Mouse (Mus musculus): ENCODE measurements at regions not wholly inside any gene's neighbourhood (a gene's known extent, or its start where the extent isn't known, plus 50 kb on each side); places are given as distances from the start of the nearest gene placed in this dataset.

GRCm38 (mm10) chr4:9935949-9936348 is 938.3 kb upstream of the 2610301B20Rik start:
- DNase-seq = no peak

DNA sequence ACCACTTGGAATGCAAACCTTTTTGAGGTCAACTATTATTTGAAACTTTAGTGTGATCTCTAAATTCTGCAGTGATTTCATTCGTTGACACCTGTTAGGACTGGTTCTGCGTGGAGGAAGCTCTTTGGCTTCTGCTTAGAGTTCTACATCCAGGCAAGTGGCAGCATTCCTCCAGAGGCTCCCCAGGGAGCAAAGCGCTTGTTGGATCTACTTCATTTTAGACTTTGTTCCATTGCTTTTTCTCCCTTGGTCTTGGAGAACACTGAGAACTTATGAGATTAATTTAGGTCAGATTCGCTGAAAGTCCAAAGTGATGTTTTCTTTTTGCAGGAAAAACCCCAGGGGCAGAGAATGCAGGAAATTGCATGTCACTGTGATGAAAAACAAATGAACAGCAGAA is 922.9 kb upstream of the 2610301B20Rik start:
- DNase-seq = no peak

- no peak for DNase-seq
Measured at GRCm38 (mm10) chr4:9974631-9975030, 899.7 kb upstream of the 2610301B20Rik start.

GRCm38 (mm10) chr4:9981354-9982040 is 892.8 kb upstream of the 2610301B20Rik start:
- no peak for DNase-seq

- no peak for DNase-seq
Measured at GRCm38 (mm10) chr4:9982786-9983525, 891.3 kb upstream of the 2610301B20Rik start.

DNA sequence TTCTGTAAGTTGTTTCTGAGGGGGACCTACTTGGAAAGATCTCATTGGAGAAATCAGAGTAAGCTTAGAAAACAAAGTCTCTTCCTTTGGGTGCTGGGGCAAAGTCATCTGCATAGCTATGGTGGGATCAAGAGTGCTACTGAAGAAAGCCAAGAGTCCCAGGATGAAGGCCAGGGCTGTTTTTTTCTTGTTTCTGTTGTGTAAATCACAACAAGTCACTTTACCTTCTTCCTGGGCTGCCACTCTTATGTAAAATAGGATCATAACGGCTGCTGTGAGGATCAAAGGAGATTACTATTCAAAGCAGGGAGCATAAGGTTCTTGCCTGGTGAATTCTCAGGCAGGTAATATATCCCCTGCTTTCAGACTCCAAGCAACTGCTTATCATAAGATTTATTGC is 880.4 kb upstream of the 2610301B20Rik start:
- no peak for DNase-seq

GRCm38 (mm10) chr4:9994466-9994865 is 879.8 kb upstream of the 2610301B20Rik start:
- no peak for DNase-seq

DNA sequence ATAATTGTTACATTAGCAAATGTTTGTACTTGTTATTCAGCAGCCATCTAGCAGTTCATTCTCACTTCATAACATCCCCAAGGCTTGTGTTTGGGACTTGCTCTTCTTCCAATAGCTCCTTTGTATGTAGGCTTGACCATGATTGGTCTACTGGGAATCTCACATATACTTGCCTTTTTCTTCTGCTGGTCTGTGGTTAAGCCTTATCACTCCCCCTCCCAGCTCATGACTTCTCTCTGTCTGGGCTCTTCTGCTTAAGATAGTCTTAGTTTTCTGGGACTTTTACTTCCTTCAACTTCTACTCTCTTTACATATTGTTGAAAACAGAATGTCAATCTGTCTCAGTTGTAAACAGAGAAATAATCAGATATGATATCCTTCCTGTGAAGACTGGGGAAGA is 844.0 kb upstream of the 2610301B20Rik start:
- no peak for DNase-seq

GRCm38 (mm10) chr4:10031764-10032163 is 842.5 kb upstream of the 2610301B20Rik start:
- no peak for DNase-seq

DNA sequence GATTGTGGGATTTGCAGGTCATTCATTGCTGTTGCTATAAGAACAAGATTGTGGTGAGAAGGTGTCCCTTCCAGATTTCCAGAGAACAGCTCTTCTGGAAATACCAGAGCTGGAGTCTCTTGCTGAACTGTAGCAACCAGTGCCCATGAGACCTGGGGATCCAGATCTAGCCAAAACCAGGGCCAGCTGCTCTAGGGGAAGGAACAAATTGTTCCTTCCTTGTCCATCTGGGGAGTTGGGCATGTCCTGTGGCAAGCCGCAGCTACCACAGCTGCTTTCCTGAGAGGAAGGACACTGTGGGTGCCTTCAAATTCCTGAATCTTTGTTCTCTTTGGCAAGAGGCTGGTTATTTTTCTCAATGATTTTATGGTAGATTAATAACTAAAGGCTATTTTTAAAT is 839.0 kb upstream of the 2610301B20Rik start:
- DNase-seq = no peak

DNA sequence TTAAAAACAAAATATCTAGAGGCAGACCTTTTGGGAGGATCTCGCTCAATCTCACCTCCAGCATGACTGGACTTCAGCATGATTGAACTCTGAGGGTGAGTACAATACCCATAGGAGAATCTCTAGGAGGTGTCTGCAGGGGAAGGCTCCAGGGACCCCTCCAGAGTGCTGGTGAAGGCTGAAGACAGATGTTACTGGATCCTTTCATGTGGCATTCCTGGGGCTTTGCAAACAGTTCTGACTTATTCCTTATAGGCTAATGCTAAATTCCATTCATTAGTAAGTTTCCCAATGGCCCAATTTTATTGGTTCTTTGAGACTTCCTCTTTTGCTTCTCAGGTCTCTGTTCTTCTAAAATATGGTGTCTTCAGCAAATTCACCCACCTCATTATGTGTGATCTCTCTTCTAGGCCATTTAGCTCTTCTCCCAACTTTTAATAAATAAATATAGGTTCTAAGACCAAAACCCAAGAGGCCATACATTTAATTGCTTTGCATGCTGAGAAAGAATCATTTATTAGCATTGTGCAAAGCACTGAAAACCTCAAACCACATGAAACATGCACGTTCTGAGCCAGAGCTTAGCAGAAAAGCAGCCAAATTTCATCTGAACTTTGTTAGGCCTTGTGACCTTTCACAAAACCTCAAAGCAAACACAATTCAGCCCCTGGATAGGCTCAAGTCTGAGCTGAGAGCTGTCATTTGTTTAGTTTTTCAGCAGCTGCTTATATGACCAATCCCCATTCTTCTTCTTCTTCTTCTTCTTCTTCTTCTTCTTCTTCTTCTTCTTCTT is 832.8 kb upstream of the 2610301B20Rik start:
- DNase-seq = no peak

DNA sequence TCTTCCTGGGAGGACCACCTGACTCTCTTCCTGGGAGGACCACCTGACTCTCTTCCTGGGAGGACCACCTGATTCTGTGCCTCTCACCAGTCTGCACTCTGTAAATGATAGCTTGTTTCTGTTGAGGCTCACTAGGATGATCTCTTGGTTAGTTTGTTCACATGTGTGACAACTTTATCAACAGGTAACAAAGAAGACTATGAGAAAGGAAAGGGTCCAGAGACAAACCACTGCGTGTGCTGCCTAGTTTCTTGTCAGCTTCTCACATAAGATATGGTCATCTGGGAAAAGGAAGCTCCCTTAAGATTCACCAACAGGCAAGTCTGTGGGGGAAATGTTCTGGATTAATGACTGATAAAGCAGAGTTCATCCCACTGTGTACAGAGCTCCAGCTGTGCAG is 825.5 kb upstream of the 2610301B20Rik start:
- no peak for DNase-seq

DNA sequence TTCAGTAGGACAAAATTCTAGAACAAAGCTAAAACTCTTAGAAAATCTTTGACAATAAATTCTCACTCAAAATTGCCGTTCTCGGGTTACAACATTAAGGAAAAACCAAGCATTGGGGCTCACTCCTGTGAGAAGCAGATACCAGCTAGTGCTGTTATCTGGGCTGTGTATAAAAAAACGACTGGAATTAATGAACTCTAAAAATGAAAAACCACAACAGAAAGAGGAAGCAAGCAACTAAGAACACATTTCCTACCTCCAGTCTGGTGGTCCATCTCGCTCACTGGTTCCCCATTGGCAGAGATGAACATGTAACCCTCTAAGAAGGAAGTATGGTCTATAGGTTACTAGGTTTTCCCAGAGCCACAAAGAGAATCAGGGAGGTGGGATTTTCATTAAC is 824.9 kb upstream of the 2610301B20Rik start:
- no peak for DNase-seq

- DNase-seq = no peak
Measured at GRCm38 (mm10) chr4:10051296-10052267, 822.7 kb upstream of the 2610301B20Rik start.

DNA sequence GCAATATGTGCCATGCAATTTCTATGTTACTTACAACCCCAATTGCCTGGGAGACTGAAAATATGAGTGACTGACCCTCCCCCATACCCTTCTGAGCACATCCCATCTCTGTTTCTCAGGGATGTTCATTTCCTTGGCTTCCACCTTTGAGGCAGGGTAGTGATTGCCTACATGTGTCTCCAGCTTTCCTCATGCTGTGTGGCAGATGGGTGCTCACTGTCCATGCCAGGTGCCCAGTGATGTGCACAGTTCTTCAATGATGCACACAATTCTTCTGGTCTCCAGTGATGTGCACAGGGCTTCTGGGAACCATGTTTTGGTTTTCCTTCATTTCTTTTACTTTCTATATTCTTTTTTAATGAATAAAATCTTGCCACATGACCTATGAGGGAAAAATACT is 821.4 kb upstream of the 2610301B20Rik start:
- DNase-seq = no peak

DNA sequence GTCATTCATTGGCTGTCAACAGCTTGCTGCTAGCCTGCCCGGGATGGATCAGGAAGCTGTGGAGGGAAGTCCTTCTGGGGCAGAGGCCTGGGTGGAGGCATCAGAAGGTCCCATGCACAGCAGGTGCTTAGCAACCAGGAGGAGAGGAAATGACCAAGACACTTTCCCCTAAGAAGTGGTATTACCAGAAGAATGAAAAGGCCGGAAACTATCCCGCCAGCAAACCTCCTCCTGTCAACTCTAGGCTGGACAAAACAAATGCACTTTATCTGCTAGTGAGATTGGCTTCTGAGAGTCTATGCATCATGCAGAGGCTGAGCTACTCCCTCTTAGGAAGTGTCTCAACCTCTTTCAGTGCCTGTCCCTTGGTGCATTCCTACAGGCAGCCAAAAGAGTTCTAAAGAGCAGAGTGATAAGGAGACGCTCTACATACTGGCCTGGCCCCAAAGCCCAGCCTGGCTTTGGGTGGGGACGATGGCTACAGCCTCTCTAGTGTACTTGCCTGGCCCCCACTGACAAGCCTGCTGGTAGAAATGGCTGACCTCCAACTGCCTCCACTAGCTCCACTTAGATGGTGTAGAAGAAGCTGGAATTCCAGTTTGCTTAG is 801.7 kb upstream of the 2610301B20Rik start:
- DNase-seq = no peak

GRCm38 (mm10) chr4:10079565-10080169 is 794.6 kb upstream of the 2610301B20Rik start:
- DNase-seq = no peak

GRCm38 (mm10) chr4:10114831-10115230 is 759.5 kb upstream of the 2610301B20Rik start:
- DNase-seq = no peak

- no peak for DNase-seq
Measured at GRCm38 (mm10) chr4:10117964-10118363, 756.3 kb upstream of the 2610301B20Rik start.

- DNase-seq = peak; percentile 6
Measured at GRCm38 (mm10) chr4:10124252-10124651, 750.0 kb upstream of the 2610301B20Rik start.

GRCm38 (mm10) chr4:10141238-10141934 is 732.9 kb upstream of the 2610301B20Rik start:
- DNase-seq = no peak

Data from right cerebral cortex, postnatal 14 days (tissue).